Mouse (Mus musculus) hindbrain, embryonic 14.5 days (tissue): ENCODE measurements around the gene Abat. TPM values are rescaled to one million over a fixed set of nuclear protein-coding genes. Genes with fewer than 3 reads are reported as not detected.

Experiments used
- ATAC-seq: fragments of 200-750 bp; cut with Nextera tagmentation; 2 replicates; pipeline ENCODE4 v1.8.0; 2017; ENCODE audit warnings: moderate number of reproducible peaks, mild to moderate bottlenecking, moderate TSS enrichment, moderate library complexity; ENCODE audit not compliant: low FRiP score
- DNase-seq: peaks from one replicate; pipeline ENCODE4 v3.0.0-alpha.2; 2015; ENCODE audit warnings: low spot score
- H3K27ac ChIP-seq: fragments of 300-500 bp; sonication (generic); 2 replicates; pipeline ENCODE4 v1.5.1; 2014; ENCODE audit warnings: mild to moderate bottlenecking, moderate library complexity
- H3K27me3 ChIP-seq: fragments of 300-500 bp; sonication (generic); 2 replicates; pipeline ENCODE4 v1.6.1; 2014; ENCODE audit warnings: mild to moderate bottlenecking, low read length, mixed read lengths; ENCODE audit not compliant: control insufficient read depth, insufficient read depth
- H3K36me3 ChIP-seq: fragments of 300-500 bp; sonication (generic); replicated peaks from 2 replicates; pipeline ENCODE4 v1.6.1; 2014; ENCODE audit not compliant: control insufficient read depth, insufficient read depth
- H3K4me1 ChIP-seq: fragments of 300-500 bp; sonication (generic); replicated peaks from 2 replicates; pipeline ENCODE4 v1.6.1; 2014; ENCODE audit warnings: antibody characterized with exemption, low read length, mixed read lengths; ENCODE audit not compliant: control insufficient read depth, insufficient read depth
- H3K4me2 ChIP-seq: fragments of 300-500 bp; sonication (generic); replicated peaks from 2 replicates; pipeline ENCODE4 v1.6.1; 2014; ENCODE audit warnings: mild to moderate bottlenecking, moderate library complexity
- H3K4me3 ChIP-seq: fragments of 300-500 bp; sonication (generic); replicated peaks from 2 replicates; pipeline ENCODE4 v1.5.1; 2014; ENCODE audit warnings: mild to moderate bottlenecking, low read length
- H3K9ac ChIP-seq: fragments of 300-500 bp; sonication (generic); 2 replicates; pipeline ENCODE4 v1.6.1; 2014
- H3K9me3 ChIP-seq: fragments of 300-500 bp; sonication (generic); 2 replicates; pipeline ENCODE4 v1.6.1; 2016; ENCODE audit warnings: low read length; ENCODE audit not compliant: control insufficient read depth
- WGBS: fragments of 180-500 bp; shearing (Covaris S2); extraction: QIAGEN DNeasy Blood & Tissue Kit; methylation state at CpG from one replicate; pipeline ENCODE4 v1.1.7; 2014; 5-methylcytosine and 5-hydroxymethylcytosine counted together
- polyA plus RNA-seq: library from polyadenylated mRNA; unstranded; fragments of >200 nt; fragmentation: Nextera tagmentation; extraction: Ambion mirVana; gene quantifications from 2 replicates; pipeline ENCODE4 v1.2.1, GENCODE M21; 2014

Gene Abat
- polyA plus RNA-seq, 1 experiment from 2014 or later = 69.5 TPM

- 73% methylated on average over 3 of the region's 3 CpGs for WGBS
- Histone ChIP-seq H3K27ac (no peak overlapping the region), H3K27me3 (no peaks in the 10 kb centered on the region), H3K4me2 (no peak overlapping the region), H3K36me3 (peaks cover 18% of the 10 kb centered on the region), H3K4me1 (no peaks in the 10 kb centered on the region), H3K4me3 (no peak overlapping the region), H3K9ac (no peak overlapping the region), H3K9me3 (no peaks in the 10 kb centered on the region)
- ATAC-seq (no peak), DNase-seq (no peak)
Observed at GRCm38 (mm10) chr16:8576111-8576510, 62.9 kb downstream of the Abat start.

DNA sequence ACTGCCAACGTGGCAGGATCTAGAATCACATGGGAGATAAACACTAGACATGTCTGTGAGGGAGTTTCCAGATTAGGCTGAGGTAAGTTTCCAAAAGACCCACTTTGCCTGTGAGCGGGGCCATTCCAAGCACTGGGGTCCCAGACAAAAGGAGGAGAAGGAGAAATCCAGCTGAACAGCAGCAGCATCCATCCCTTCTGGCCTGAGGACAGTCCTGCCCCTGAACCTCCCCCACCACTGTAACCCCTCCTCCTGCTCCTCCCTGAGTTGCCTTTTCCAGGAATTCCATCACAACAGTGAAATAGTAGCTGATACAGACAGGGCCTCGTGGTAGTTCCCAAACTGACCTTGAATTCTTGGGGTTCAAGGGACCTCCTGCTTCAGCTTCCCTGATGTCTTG is 63.7 kb downstream of the Abat start:
- H3K4me2 ChIP-seq = no peak overlapping the region
- ATAC-seq (no peak), DNase-seq (no peak)
- WGBS = 81% methylated on average over 3 of the region's 3 CpGs
- H3K9ac ChIP-seq = no peak overlapping the region
- no peaks in the 10 kb centered on the region for H3K9me3 ChIP-seq
- no peaks in the 10 kb centered on the region for H3K4me1 ChIP-seq
- H3K27ac ChIP-seq = no peak overlapping the region
- H3K4me3 ChIP-seq = no peak overlapping the region
- H3K27me3 ChIP-seq = no peaks in the 10 kb centered on the region
- H3K36me3 ChIP-seq = peaks cover 18% of the 10 kb centered on the region

DNA sequence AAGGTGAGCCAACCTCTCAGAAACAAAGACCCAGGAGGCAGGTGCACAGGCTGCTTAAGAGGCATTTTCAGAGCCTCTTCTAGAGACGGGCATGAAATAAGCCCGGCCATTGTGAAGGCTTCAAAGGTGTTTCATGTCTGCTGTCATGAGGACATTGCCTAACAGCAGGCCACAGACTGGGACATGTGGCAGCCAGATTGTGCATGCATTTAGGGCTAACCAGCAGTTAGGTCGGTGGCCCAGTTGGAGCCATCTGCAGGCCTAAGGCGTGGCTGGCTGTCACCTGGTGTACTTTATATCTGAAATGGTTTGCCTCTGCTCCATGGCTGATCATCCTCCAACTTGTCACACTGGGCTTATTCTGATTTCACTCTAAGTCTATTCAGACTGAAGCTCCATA is 65.1 kb downstream of the Abat start:
- peaks cover 28% of the 10 kb centered on the region for H3K36me3 ChIP-seq
- DNase-seq (no peak), ATAC-seq (no peak)
- H3K9me3 ChIP-seq = no peaks in the 10 kb centered on the region
- no peak overlapping the region for H3K27ac ChIP-seq
- 68% methylated on average over 4 of the region's 4 CpGs for WGBS
- H3K27me3 ChIP-seq = no peaks in the 10 kb centered on the region
- H3K4me1 ChIP-seq = no peaks in the 10 kb centered on the region
- H3K4me2 ChIP-seq = no peak overlapping the region
- H3K4me3 ChIP-seq = no peak overlapping the region
- no peak overlapping the region for H3K9ac ChIP-seq

- H3K4me3 ChIP-seq = no peak overlapping the region
- peaks cover 20% of the 10 kb centered on the region for H3K36me3 ChIP-seq
- H3K9me3 ChIP-seq = no peaks in the 10 kb centered on the region
- H3K9ac ChIP-seq = no peak overlapping the region
- ATAC-seq = no peak
- no peak overlapping the region for H3K4me2 ChIP-seq
- H3K27me3 ChIP-seq = no peaks in the 10 kb centered on the region
- WGBS = 82% methylated on average over 5 of the region's 5 CpGs
- H3K4me1 ChIP-seq = no peaks in the 10 kb centered on the region
- DNase-seq = no peak
- no peak overlapping the region for H3K27ac ChIP-seq
Observed at GRCm38 (mm10) chr16:8579546-8579945, 66.3 kb downstream of the Abat start.

GRCm38 (mm10) chr16:8581661-8582239 is 68.5 kb downstream of the Abat start:
- no peak overlapping the region for H3K9ac ChIP-seq
- H3K4me1 ChIP-seq = no peaks in the 10 kb centered on the region
- 92% methylated on average over 6 of the region's 6 CpGs for WGBS
- DNase-seq (no peak), ATAC-seq (no peak)
- no peak overlapping the region for H3K4me3 ChIP-seq
- peaks cover 35% of the 10 kb centered on the region for H3K36me3 ChIP-seq
- no peaks in the 10 kb centered on the region for H3K9me3 ChIP-seq
- no peak overlapping the region for H3K4me2 ChIP-seq
- no peaks in the 10 kb centered on the region for H3K27me3 ChIP-seq
- no peak overlapping the region for H3K27ac ChIP-seq

GRCm38 (mm10) chr16:8582579-8583295 is 69.5 kb downstream of the Abat start:
- Histone ChIP-seq H3K4me3 (no peak overlapping the region), H3K9ac (no peak overlapping the region), H3K9me3 (no peaks in the 10 kb centered on the region), H3K27me3 (no peaks in the 10 kb centered on the region), H3K4me1 (no peaks in the 10 kb centered on the region), H3K27ac (no peak overlapping the region), H3K36me3 (peaks cover 35% of the 10 kb centered on the region), H3K4me2 (no peak overlapping the region)
- ATAC-seq (no peak), DNase-seq (no peak)
- WGBS = 97% methylated on average over 5 of the region's 5 CpGs

DNA sequence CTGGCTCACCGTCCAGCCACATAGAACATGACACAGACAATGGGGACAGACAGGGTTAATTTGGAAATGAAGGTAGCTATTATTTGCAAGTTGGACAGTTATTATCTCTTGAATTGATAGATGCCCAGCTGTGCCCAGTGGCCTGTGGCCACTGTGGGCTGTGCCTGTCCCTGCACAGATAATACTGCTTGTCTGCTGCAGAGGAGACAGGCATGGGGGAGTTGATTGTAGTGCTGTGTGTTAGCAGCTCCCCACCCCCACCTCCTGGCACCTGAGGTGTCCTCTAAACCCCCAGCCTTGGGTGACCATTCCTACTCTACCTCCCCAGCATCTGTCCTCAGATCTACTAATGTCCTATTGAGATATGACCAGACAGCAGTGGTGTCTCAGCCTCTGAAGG is 71.0 kb downstream of the Abat start:
- ATAC-seq (no peak), DNase-seq (no peak)
- Histone ChIP-seq H3K4me1 (no peaks in the 10 kb centered on the region), H3K4me3 (no peak overlapping the region), H3K9ac (no peak overlapping the region), H3K27me3 (no peaks in the 10 kb centered on the region), H3K36me3 (peaks cover 40% of the 10 kb centered on the region), H3K4me2 (no peak overlapping the region), H3K27ac (no peak overlapping the region), H3K9me3 (no peaks in the 10 kb centered on the region)
- 44% methylated on average over 1 of the region's 1 CpGs for WGBS

- H3K4me3 ChIP-seq = no peak overlapping the region
- ATAC-seq = no peak
- DNase-seq = no peak
- H3K27ac ChIP-seq = no peak overlapping the region
- WGBS = 82% methylated on average over 5 of the region's 5 CpGs
- no peaks in the 10 kb centered on the region for H3K27me3 ChIP-seq
- H3K4me2 ChIP-seq = no peak overlapping the region
- peaks cover 48% of the 10 kb centered on the region for H3K36me3 ChIP-seq
- no peaks in the 10 kb centered on the region for H3K9me3 ChIP-seq
- no peak overlapping the region for H3K9ac ChIP-seq
- H3K4me1 ChIP-seq = no peaks in the 10 kb centered on the region
Observed at GRCm38 (mm10) chr16:8585056-8585455, 71.8 kb downstream of the Abat start.

- H3K4me1 ChIP-seq = no peaks in the 10 kb centered on the region
- H3K4me2 ChIP-seq = no peak overlapping the region
- H3K36me3 ChIP-seq = 0 out of 2 replicates have a peak, but pooled peaks cover 6% of the 10 kb centered on the region
- H3K4me3 ChIP-seq = no peak overlapping the region
- ATAC-seq (no peak), DNase-seq (no peak)
- no peak overlapping the region for H3K9ac ChIP-seq
- H3K27me3 ChIP-seq = no peaks in the 10 kb centered on the region
- H3K9me3 ChIP-seq = no peaks in the 10 kb centered on the region
- no peak overlapping the region for H3K27ac ChIP-seq
- 77% methylated on average over 4 of the region's 4 CpGs for WGBS
Observed at GRCm38 (mm10) chr16:8595411-8595810, 82.2 kb downstream of the Abat start.
